Mouse (Mus musculus) CD8-positive naive resting alpha-beta T cell, adult 2 months (primary cell): Measurements from ENCODE around the gene Bcl9.

Source experiments
- DNase-seq, 2 experiments: peaks; one replicate each; pipeline ENCODE4 v3.0.0; 2022; ENCODE audit warnings: low read depth in 2 of 2, low spot score in 2 of 2

The Bcl9 gene

DNA sequence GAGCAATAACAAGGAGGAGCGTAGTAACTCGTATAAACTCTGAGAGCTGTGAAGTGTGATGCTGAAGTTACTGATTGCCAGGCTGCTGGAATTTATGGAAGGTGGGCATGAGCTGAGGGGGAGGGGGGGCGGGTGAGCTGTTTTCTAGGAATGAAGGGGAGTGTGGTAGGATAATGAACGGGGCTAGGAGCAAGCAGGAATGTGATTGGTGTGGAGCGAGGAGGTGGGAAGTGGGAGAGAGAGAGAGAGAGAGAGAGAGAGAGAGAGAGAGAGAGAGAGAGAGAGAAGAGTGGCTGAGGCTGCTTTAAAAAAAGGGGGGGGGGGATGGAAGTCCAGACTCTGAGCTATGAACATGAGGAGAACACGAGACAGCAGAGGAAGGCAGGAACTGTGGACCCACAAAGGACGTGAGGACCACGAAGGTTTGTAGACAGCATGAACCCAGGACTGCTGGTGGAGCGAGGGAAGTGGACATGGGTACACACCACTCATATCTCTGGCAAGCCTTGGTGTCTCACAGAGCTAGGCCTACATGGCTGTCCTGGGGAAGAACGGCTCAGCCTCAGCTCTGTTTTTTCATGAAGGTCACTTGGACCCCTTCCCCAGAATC lies 1.2 kb upstream of the Bcl9 start:
- DNase-seq: no peak

DNA sequence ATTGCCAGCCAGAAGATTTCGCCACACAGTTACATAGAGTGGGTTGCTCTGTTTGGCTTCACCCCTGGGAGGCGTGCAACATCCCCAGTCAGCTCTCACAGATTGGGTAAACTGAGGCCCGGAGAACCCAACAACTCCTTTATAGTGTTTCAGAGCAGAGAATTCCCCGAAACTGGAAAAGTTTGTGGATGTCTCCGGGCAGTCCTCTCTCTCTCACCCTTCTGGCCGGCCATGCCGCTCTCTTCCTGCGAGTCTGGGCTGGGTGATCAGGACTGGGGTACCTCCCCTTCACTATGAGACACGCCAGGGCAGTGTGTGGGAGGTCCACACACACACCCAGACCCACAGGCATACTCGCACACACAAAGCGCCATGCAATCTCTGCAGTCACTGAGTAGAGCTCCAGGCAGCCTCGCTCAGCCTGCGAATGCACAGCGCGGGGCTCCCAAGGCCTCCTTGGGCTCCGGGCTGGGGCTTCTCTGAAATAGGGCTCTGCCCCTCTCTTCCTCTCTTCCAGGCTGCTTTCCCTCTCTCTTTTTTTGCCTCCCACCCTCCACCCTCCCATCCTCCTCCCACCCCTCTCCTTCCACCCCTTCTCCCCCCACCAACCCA lies 670 bp downstream of the Bcl9 start:
- DNase-seq: peak in 1 of 2 experiments; percentile 12

DNA sequence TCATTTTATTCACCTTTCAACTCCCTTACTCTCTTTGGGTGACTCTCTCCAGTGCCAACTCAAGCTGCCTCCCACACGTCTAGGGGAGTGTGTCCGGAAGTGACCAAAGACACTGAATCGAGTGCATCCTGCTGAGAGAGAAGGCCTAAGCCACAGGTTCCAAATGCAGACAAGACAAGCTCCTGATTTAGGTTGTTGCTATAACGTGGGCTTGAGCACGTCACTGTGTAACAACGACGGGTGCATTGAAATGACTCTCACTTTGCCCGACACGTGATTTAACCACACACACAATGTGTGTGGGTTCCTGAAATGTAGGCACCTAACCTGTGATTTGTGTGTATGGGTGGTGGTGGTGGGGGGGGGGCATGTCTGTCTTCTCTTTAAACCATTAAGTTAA lies 3.4 kb downstream of the Bcl9 start:
- peak; percentile 60 to 65 for DNase-seq

DNA sequence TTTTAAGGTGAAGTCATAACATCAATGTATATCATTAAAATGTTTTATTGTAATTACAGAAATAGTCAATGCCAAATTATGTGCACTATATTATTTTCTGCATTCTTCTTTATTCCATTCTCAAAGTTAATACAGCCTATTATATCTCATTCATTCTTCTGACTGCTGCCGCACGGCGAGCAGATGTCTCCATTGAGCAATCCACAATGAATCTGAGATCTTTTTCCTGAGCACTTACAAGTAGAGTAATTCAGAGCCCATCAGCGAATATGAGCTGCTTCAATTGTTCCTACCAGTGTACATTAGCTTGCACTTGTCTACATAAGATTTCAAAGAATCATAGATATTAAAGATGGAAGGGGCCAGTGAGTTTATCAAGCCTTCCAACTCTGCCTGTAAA lies 12.8 kb downstream of the Bcl9 start:
- no peak for DNase-seq

DNA sequence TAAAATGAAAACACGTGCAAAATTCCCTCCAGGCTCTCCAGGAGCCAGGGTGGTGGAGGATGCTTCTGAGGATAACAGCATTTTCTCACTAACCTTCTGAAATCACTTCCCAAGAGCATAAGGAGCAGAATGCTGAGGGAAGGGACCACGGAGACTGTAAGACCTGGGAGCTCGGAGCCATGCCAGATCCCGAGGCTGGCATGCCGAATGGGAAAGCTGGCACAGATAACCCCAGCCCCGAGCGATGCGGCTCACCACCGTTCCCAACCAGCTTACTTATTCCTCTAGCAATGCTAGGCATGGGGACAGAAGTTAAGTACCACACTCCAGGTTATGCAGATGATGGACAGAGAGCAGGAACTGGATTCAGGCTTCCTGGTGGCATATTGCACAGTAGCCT lies 13.7 kb downstream of the Bcl9 start:
- DNase-seq: no peak

DNA sequence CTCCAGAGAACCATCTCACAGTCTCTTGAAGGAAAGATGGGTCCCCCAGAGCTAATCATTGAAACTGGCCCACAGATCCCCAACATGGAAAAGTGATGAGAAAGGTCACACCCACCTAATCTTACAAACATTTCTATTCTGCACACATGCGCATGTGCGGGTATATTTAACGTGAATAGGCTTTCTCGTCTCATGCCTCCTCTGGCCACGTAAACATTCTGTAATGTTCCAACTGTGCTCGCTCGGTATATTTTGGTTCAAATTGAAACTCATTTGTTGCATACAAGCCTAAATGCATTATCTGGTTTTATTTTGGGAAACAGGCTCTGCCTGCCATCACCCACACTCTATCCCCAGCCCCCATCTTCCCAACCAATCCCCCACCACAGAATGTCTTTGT lies 16.3 kb downstream of the Bcl9 start:
- no peak for DNase-seq

DNA sequence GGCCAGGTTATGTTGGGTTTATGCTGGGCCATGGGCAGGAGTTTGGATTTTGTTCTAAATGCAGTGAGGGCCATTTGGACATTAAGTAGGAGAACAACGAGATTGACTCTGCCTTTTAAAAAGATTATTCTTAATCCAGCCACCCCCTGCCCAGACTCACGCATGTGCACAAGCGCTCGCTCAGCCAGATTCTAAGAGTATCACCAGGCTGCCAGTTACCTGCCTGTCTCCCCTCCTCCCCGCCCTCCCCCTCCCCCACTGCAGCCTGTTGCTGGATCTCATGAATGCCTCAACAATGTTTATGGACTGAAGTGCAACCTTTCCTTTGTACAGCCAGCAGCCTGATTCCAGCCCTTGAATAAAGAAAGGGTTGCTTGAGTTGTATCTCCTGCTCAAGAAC lies 22.0 kb downstream of the Bcl9 start:
- no peak for DNase-seq

DNA sequence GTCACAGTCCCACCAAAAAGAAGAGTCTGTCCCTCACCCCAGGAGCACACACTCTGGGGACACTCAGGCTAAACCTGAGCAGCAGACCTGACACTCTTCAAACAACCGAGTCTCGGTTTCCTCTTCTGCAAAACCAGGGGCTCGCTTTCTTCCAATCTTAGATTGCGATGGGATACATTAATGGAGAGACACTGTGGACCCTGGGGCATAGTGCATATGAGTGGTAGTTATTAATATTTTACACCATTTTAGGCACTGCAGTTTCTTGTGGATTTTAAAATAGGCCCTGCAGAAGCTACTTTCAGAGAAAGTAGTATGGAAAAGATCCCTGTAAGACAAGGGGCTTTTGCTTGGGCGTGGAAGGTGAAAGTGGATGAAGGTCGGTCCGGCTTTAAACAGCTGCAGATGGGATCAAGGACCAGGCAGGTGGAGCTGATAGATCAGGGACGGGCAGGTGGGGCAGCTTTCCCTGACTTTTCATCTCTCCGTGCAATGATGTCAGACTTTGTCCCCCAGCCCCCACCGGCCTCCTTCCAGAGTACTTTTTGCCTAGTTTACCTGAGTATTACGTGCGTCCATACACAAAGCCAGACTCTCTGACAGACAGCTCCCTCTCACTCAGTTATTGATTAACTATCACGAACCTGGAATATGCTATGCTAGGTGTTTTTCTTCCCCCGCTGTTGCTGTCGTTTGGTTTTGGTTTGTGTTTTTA lies 23.0 kb downstream of the Bcl9 start:
- no peak for DNase-seq

DNA sequence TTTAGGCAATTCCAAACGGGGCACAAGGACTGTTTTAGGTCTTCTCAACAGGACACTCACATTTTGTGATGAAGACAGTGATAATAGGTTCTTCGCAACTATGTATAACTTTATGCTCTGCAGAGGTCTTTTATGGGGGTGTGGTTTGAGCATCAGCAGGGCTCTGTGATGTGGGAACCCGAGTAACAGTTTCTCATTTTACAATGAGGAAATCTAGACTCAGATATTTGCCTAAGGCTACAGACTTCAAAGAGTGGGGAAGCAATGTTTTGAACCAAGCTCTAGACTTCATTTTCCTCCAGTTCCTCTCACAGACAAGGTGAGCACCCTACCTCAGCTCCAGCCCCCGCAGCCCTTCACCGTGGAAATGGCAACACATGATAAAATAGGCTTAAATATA lies 23.8 kb downstream of the Bcl9 start:
- peak; percentile 7 to 53 for DNase-seq

DNA sequence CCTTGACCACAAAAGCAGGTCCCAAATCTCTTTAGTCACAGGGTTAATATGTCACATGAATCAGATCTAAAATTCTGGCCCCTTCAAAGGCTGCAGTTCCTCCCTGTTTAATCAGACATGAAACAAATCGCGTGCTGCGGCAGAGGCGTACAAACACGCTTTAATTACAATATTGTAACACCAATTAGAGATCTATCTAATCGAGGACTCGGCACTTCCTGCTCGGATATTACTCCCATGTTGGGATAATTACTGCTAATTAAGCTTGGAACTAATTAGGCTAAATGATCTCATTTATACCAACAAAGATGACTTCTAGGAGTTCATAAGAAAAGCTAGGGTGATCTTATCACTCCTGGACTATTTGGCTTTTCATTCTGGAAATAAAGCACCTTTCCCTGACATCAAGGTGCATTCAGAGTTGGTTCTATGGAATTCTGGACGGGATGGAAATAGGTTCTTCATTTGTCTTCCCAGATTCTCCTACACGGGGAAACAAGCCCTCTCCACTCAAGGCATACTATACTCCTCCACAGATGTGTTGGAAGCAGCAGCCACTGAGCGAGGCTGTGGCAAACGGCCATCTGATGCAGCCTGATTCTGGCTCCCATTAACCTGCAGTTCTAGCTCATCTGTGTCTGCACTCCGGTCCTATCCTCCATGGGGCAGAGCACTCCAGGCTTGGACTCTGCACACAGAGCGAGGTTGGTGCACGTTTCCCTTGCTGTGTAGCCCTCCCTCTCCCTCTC lies 31.9 kb downstream of the Bcl9 start:
- DNase-seq: no peak

DNA sequence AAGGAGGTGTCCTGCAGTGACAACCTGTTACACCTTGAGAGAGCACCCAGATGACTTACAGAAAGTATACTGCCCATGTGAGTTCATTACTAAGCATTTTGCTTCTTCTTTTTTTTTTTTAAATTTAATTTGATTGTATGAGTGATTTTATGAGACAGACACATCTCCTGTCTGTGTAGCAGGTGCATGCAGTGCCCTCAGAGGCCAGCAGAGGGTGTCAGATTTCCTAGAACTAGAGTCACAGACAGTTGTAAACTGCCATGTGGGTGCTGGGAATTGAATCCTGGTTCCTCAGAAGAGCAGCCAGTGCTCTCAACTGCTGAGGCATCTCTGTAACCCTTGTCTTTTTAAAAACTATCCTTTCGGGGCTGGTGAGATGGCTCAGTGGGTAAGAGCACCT lies 35.5 kb downstream of the Bcl9 start:
- no peak for DNase-seq

DNA sequence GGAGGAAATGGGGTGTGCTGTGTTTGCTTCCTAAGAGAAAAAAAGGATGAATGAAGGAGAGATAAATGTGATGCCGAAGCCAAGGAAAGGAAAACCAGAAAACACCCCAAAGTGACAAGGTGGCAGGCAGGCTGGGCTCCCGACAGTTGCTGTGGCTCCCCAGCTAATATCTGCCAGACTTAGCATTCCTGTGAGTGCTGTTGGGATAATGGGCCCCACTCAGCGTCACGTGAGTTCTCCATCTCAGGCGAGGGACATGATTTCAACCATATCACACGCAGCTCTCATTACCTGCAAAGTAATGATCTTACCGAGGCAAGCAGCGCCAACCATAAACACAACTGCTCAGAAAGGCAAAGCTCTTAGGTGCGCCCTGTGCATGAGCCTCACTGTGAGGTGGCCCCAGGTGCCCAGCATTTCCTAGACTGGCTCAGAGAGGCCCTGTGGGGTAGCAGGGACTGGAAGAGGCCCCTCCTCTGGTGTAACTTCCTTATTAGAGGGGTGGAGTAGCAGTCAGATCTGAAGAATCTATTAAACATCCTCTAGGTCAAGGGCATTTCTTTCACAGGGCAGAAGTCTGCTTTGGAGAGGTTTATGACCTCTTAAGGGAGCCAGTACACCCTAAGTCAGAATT lies 41.9 kb downstream of the Bcl9 start:
- DNase-seq: no peak

DNA sequence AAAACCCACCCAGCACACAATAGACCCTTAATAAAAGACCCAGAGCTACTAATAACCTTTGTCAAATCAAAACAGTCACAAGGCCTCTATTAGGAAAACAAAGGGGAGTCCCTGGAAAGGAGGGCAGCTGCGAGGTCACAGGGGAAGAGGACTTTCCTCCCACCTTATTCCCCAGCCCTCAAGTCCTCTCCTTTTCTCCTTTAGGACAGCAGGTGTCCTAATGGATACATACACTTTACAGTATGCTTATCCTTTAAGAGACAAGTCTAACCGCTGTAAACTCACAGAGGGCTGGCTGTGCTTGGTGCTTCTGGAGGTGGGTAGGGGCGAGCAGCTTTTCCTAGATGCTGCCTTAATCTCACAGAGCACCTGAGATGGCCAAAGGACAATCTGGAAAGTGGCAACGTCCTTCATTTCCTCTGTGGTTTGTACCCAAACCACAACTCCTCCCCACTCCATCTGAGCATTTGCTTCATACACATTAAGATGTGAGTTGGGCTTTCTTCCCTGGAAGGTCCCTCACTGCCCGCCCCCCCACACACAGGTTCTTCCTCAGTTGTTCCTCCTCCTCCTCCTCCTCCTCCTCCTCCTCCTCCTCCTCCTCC lies 42.8 kb downstream of the Bcl9 start:
- DNase-seq: no peak

DNA sequence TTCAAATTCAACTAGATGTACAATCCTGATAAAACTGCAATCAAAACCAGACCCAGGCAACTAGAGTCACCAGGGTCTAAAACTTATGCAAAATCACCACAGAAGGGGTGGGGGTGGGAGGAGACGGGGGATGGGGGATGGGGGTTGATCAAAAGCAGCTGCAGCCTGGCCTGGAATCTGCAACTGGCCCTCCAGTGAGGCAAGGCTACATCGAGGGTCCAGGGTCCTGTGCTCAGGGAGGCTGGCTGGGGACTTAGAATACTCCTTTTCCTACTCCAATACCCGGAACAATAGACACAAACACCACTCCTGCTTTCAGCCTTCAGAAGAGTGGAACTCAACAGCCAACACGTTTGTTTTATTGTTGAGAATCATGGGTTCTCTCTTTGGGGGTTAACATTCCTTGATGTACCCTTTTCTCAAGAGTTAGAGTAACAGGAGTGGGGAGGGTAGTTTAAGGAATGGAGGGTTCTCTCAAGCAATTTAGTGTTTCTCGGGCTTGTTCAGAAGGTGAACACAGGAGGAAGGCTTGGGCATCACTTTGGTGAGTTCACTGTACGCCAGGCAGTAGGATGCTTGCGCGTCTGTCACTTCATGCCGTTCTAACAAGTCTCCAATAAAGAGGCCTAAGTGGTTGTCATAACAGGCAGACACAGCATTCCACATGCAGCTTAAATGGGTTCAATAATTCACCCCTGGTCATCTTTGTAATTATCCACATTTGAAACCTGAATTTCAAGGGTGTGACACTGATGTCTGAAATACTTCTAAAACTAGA lies 43.7 kb downstream of the Bcl9 start:
- no peak for DNase-seq

DNA sequence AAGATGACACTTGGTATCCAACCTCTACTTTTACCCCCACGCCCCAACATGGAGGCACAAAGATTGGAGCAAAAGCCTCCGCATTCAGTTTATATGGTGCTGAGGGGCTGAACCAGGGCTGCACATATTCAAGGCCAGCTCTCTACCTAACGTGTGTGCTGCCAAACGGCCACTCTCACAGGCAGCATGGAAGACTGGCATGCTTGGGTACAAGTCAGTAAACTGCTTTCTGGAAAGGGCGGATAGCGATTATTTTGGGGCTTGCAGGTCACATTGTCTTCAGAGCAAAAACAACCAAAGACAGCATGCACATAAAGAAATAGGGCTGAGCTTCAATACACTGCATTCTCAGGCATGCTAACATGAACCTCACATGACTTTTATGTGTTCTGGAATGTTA lies 44.8 kb downstream of the Bcl9 start:
- DNase-seq: no peak

DNA sequence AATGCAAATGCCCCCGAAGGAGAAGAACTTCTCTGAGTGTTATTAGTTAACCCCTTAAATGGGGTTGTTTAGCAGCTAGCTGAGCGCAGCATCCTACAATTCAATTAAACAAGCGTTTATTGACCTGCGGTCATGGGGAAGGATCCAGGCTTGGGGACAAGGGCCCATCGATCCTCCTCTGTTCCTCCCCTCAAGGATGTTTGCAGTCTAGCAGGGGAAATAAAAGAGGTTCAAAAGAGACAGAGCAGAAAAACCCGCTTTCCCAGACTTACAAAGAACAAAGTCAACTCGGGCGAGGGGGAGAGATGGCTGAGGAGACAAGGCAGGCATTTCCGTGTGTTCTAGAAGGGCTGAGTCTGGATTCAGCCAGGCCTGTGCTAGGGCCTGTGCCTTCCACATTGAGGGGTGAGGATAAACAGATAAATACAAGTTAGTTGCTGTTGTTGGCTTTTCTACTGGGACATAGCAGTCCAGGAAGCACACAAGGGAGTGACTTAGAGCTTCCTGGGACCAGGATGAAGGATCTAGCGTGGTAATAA lies 55.0 kb downstream of the Bcl9 start:
- DNase-seq: no peak

DNA sequence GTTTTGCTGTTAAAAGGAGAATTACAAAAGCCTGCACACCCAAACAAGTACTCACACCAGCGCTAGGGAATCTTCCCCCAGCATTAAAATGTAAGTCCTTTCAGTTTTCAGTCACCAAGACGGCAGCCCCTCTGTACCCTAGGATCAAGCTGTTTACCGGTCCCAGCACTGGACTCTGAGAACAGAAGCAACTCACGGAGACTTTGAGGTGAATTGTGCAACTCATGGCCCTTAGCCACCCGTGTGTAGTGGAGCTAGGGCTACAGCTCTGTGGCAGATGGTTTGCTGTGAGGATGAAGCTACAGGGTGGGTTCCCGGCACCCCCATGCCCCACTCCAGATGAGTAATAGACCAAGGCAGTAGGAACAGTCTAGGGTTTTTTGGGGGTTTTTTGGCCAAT lies 55.9 kb downstream of the Bcl9 start:
- DNase-seq: no peak

DNA sequence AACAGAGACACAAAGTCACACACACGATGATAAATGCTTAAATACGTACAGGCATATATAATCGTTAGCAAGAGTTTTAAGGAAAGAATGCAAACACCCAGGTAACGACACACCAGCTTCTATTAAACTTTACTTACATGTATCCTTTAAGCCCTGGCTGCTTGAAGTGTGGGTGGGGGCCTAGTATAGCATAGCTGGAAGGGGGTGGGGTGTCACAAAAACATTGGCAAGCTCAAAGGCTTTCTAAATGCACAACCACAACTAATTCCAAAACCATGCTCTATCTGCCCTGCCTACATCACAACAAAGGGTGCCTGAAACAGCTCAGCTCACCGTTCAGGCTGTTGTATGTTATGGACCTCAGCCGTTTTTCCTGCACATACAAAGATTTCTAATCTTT lies 57.9 kb downstream of the Bcl9 start:
- no peak for DNase-seq

DNA sequence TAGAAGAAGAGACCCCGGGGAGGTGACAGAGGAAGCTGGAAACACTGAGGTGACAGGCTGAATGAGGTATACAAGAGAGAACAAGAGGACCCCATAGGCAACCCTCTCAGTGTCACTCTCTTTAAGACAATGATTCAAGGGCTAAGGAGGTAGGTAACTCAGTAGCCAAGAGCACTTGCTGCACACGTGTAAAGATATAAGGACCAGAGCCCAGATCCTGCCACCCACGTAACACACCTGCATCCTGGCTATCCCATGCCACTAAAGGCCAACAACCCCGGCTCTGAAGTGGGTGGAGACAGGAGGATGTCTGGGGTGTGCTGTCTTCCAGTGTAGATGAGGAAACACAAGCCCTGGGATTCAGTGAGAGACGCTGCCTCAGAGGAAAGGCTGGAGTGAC lies 58.4 kb downstream of the Bcl9 start:
- DNase-seq: no peak

DNA sequence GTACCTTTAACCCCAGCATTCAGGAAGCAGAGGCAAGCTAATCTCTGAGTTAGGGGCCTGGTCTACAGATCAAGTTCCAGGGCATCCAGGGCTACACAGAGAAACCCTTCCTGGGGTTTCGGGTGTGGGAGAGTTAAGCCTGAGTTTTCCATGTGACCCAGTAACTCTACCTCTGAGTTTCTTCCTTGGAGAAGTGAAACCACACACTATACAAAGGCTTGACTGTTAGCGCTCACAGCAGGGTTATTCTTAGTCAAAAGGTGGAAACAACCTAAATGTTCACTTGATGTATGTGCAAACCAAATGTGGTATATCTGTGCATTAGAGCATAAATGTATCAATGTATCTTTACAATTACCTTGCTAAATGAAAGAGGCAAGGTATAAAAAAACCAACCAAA lies 59.2 kb downstream of the Bcl9 start:
- DNase-seq: no peak
